Mouse (Mus musculus): ENCODE measurements at regions not wholly inside any gene's neighbourhood (a gene's known extent, or its start where the extent isn't known, plus 50 kb on each side); places are given as distances from the start of the nearest gene placed in this dataset.

DNA sequence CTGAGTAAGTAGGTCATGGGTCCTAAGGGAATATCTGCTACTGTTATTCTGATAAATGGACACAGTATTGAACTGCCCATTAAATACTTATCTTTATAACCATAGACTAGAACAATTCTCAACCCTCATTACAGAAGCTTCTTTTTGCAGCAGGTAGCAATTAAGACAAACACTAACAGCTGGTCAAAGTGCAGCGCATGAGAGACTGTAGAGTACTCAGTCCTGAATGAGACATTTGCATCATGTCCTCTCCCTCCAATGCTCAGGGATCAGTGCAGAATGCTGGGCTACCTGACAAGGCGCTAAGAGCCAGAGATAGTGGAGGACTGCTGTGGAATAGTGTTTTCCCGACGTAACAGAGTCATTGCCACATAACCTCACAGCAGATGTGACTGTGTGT is 162.5 kb upstream of the Prep start:
- whole genome bisulfite sequencing = 97% methylated on average over 4 of the region's 4 CpGs
- no peak overlapping the region for H3K27ac ChIP-seq (ENCODE audit: control insufficient read depth, insufficient read depth, low read length)
- TF ChIP-seq CTCF (IDR thresholded peaks at IDR 0.05; ENCODE audit: borderline replicate concordance, control insufficient read depth, extremely low read depth, insufficient read depth, low read length, poor library complexity) = no peak
- TF ChIP-seq POLR2A (IDR thresholded peaks at IDR 0.05; ENCODE audit: control insufficient read depth, extremely low read depth, insufficient read depth, low read length, poor library complexity) = no peak
- H3K27me3 ChIP-seq (ENCODE audit: control insufficient read depth, insufficient read depth, low read length) = no peaks in the 10 kb centered on the region
- no peaks in the 10 kb centered on the region for H3K36me3 ChIP-seq (ENCODE audit: control insufficient read depth, insufficient read depth, low read length)
- no peak for DNase-seq
- H3K4me3 ChIP-seq (ENCODE audit: control insufficient read depth, insufficient read depth, low read length) = no peak overlapping the region
- H3K4me1 ChIP-seq (replicated peaks; ENCODE audit: control insufficient read depth, insufficient read depth, low read length) = no peaks in the 10 kb centered on the region

DNA sequence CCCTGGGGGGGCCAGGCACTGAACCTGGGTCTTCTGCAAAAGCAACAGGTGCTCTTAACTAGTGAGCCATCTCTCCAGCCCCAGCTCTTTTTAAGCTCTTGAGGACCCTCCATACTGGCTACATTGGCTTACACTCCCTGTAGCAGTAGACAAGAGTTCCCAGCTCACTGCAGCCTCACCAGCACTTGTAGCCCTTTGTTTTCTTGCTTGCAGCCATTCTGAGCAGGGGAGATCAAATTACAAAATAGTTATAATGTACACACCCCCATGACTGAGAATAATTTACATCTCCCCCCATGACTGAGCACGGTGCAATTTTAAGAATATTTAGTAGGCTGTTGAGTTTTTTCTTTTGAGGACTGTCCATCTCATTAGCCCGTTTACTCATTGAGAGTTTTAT is 165.8 kb upstream of the Prep start:
- no peaks in the 10 kb centered on the region for H3K36me3 ChIP-seq (ENCODE audit: control insufficient read depth, insufficient read depth, low read length)
- no peak overlapping the region for H3K27ac ChIP-seq (ENCODE audit: control insufficient read depth, insufficient read depth, low read length)
- 83% methylated on average over 2 of the region's 2 CpGs for WGBS
- H3K4me3 ChIP-seq (ENCODE audit: control insufficient read depth, insufficient read depth, low read length) = no peak overlapping the region
- TF ChIP-seq POLR2A (IDR thresholded peaks at IDR 0.05; ENCODE audit: control insufficient read depth, extremely low read depth, insufficient read depth, low read length, poor library complexity) = no peak
- TF ChIP-seq CTCF (IDR thresholded peaks at IDR 0.05; ENCODE audit: borderline replicate concordance, control insufficient read depth, extremely low read depth, insufficient read depth, low read length, poor library complexity) = no peak
- no peaks in the 10 kb centered on the region for H3K4me1 ChIP-seq (replicated peaks; ENCODE audit: control insufficient read depth, insufficient read depth, low read length)
- H3K27me3 ChIP-seq (ENCODE audit: control insufficient read depth, insufficient read depth, low read length) = no peaks in the 10 kb centered on the region
- DNase-seq = no peak

DNA sequence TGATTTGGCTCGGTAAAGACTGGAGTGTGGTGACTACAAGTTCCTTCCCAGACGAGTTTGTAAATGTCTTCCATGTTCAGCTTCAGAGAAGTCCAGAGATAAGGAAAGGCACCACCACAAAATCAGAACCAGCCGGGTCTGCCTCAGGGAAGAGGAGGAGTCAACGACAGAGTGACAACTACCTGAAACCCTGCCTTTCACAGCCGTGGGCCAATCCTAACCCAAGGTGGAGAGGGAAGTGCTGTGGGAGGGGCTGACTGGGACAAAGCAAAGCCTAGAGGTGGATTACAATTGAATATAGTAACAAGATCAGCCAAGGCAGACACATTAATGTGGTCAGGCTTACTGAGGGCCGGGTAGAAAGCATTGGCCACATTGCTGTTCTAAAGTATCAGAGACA is 174.9 kb upstream of the Prep start:
- no peak for TF ChIP-seq POLR2A (IDR thresholded peaks at IDR 0.05; ENCODE audit: control insufficient read depth, extremely low read depth, insufficient read depth, low read length, poor library complexity)
- TF ChIP-seq CTCF (IDR thresholded peaks at IDR 0.05; ENCODE audit: borderline replicate concordance, control insufficient read depth, extremely low read depth, insufficient read depth, low read length, poor library complexity) = no peak
- Histone ChIP-seq H3K36me3 (ENCODE audit: control insufficient read depth, insufficient read depth, low read length) (no peaks in the 10 kb centered on the region), H3K27ac (ENCODE audit: control insufficient read depth, insufficient read depth, low read length) (no peak overlapping the region), H3K4me3 (ENCODE audit: control insufficient read depth, insufficient read depth, low read length) (no peak overlapping the region), H3K4me1 (replicated peaks; ENCODE audit: control insufficient read depth, insufficient read depth, low read length) (no peaks in the 10 kb centered on the region), H3K27me3 (ENCODE audit: control insufficient read depth, insufficient read depth, low read length) (no peaks in the 10 kb centered on the region)
- DNase-seq = no peak
- 76% methylated on average over 6 of the region's 6 CpGs for WGBS

DNA sequence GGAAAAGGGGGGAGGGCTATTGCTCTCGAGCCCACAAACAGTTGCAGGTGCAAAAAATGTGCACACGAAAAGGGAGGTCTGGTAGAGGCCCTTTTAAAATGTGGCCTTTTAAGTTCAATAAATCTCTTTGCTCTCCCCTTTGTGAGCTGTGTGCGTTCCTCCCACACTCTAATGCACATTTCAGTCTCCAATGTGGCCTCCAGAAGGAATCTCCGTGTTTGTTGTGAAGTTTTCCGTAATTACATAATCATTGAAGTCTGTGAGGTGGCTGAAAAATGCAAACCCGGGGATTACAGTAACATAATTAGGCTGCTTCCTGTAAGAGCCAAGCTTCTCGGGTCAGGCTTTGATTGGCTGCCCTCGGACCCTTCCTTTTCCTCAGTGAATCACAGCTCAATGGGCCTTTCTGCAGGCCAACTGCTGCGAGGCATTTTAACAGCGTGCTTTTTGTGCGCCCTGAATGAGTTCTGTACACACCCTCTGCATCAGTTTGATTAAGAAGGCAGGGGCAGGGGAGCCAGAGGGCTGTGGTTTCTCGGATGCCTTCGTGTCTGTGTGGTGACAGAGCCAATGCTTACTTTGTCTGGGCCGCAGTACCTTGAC is 179.8 kb upstream of the Prep start:
- no peak overlapping the region for H3K27ac ChIP-seq (ENCODE audit: control insufficient read depth, insufficient read depth, low read length)
- H3K27me3 ChIP-seq (ENCODE audit: control insufficient read depth, insufficient read depth, low read length) = no peaks in the 10 kb centered on the region
- H3K4me1 ChIP-seq (replicated peaks; ENCODE audit: control insufficient read depth, insufficient read depth, low read length) = no peaks in the 10 kb centered on the region
- no peaks in the 10 kb centered on the region for H3K36me3 ChIP-seq (ENCODE audit: control insufficient read depth, insufficient read depth, low read length)
- DNase-seq = no peak
- 70% methylated on average over 14 of the region's 14 CpGs for WGBS
- TF ChIP-seq CTCF (IDR thresholded peaks at IDR 0.05; ENCODE audit: borderline replicate concordance, control insufficient read depth, extremely low read depth, insufficient read depth, low read length, poor library complexity) = no peak
- no peak for TF ChIP-seq POLR2A (IDR thresholded peaks at IDR 0.05; ENCODE audit: control insufficient read depth, extremely low read depth, insufficient read depth, low read length, poor library complexity)
- no peak overlapping the region for H3K4me3 ChIP-seq (ENCODE audit: control insufficient read depth, insufficient read depth, low read length)

DNA sequence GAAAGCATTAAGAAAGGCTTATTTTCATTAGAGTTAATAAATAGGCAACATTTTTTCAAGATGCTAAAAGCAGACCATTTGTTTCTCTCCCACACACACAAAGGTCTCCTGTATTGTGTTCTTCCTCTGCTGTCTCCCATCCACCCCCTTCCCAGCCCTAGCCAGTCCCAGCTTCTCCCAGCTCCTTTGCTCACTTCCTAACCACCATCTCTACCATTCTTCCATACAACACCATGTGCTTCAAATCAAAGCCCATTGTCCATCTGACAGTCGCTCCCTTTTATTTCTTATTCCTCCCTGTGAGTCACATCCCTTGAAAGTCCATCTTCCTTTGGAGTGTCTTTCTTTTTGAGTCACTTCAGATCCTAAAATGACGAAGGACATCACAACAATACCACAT is 185.0 kb upstream of the Prep start:
- no peaks in the 10 kb centered on the region for H3K36me3 ChIP-seq (ENCODE audit: control insufficient read depth, insufficient read depth, low read length)
- no peaks in the 10 kb centered on the region for H3K27me3 ChIP-seq (ENCODE audit: control insufficient read depth, insufficient read depth, low read length)
- TF ChIP-seq POLR2A (IDR thresholded peaks at IDR 0.05; ENCODE audit: control insufficient read depth, extremely low read depth, insufficient read depth, low read length, poor library complexity) (no peak), CTCF (IDR thresholded peaks at IDR 0.05; ENCODE audit: borderline replicate concordance, control insufficient read depth, extremely low read depth, insufficient read depth, low read length, poor library complexity) (no peak)
- no peaks in the 10 kb centered on the region for H3K4me1 ChIP-seq (replicated peaks; ENCODE audit: control insufficient read depth, insufficient read depth, low read length)
- no peak overlapping the region for H3K4me3 ChIP-seq (ENCODE audit: control insufficient read depth, insufficient read depth, low read length)
- DNase-seq = no peak
- WGBS = 94% methylated on average over 2 of the region's 2 CpGs
- H3K27ac ChIP-seq (ENCODE audit: control insufficient read depth, insufficient read depth, low read length) = no peak overlapping the region

DNA sequence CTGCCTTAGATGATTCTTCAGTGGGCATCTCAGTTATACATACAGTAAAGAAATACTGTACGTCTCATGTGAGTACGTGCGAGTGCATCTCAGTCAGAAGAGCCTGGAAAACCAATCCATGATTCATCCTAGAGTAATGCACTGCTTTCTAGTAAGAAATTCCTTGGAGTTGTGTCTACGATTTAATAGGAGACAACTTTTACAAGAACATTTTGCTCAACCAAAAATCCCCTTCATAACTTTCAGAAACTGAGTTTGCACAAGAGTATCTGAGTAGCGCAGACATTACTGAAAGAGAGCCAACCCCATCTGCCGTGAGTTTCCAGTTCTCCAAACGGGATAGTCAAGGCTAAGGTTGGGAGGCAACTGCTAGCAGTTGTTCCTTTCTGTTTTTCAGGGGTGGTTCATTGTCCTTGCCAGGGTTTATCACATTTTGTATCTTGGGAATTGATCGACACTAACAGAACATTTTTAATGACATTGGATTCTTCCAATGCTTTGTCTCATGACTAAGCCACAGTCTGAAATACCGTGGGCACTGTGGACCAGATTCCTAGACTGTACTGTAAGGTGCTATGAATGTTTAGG is 189.8 kb upstream of the Prep start:
- 94% methylated on average over 9 of the region's 9 CpGs for WGBS

More for the DNA sequence above, 189.8 kb upstream of the Prep start:
- no peak for DNase-seq
- no peaks in the 10 kb centered on the region for H3K27me3 ChIP-seq (ENCODE audit: control insufficient read depth, insufficient read depth, low read length)
- no peaks in the 10 kb centered on the region for H3K36me3 ChIP-seq (ENCODE audit: control insufficient read depth, insufficient read depth, low read length)
- H3K4me1 ChIP-seq (replicated peaks; ENCODE audit: control insufficient read depth, insufficient read depth, low read length) = no peaks in the 10 kb centered on the region
- TF ChIP-seq CTCF (IDR thresholded peaks at IDR 0.05; ENCODE audit: borderline replicate concordance, control insufficient read depth, extremely low read depth, insufficient read depth, low read length, poor library complexity) (no peak), POLR2A (IDR thresholded peaks at IDR 0.05; ENCODE audit: control insufficient read depth, extremely low read depth, insufficient read depth, low read length, poor library complexity) (no peak)
- H3K4me3 ChIP-seq (ENCODE audit: control insufficient read depth, insufficient read depth, low read length) = no peak overlapping the region
- no peak overlapping the region for H3K27ac ChIP-seq (ENCODE audit: control insufficient read depth, insufficient read depth, low read length)

Data from thymus, adult 2 months (tissue).